ENCODE assay signal across 27 mouse cellular contexts in the genomic region with DNA sequence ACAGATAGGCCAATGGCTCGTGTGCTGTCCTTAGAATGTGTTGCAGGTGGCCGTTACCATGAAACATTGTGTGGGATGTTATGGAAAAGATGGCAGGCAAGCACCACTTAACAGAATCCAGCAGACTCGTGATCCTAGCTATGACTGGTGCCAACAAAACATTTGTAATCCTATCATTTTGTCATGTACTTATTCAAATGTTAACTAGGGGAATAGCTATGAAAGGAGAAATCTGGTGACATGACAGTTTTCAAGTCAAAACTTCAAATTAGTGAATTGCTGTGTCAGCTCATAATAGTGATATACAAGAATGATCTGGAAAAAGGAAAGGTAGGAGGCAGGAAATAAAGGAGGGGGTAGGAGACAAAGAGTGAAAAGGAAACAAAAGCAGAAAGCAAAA.
DNase-seq lines count a peak whose midpoint lies in the region; ATAC-seq lines count a peak whose summit lies in the region.
"Had no signal": no experiment of that assay in that cellular context is flagged by ENCODE, and none has a peak within 500 bp of the region (broad histone marks: within the 10 kb centered on the region; RNA-seq: fewer than 3 reads in every experiment).

No protein-coding gene starts in this region.

- H3K27me3 ChIP-seq in forebrain, embryonic 14.5 days (replicated peaks; ENCODE audit: control insufficient read depth, insufficient read depth, low read length): no peaks in the 10 kb centered on the region
- no peaks in the 10 kb centered on the region for H3K27me3 ChIP-seq in forebrain, embryonic 12.5 days
- H3K27me3 ChIP-seq: CH12.LX; embryonic facial prominence, embryonic 12.5 days; embryonic facial prominence, embryonic 15.5 days; hindbrain, embryonic 12.5 days; hindbrain, embryonic 15.5 days; intestine, embryonic 15.5 days; Patski had no signal

- H3K36me3 ChIP-seq in forebrain, embryonic 14.5 days (ENCODE audit: control insufficient read depth, insufficient read depth, low read length): no peaks in the 10 kb centered on the region
- H3K36me3 ChIP-seq in forebrain, embryonic 12.5 days (replicated peaks): no peaks in the 10 kb centered on the region
- H3K36me3 ChIP-seq: embryonic facial prominence, embryonic 12.5 days; embryonic facial prominence, embryonic 15.5 days; G1E; hindbrain, embryonic 12.5 days; hindbrain, embryonic 15.5 days; intestine, embryonic 15.5 days had no signal

- no peak overlapping the region for H3K4me2 ChIP-seq in forebrain, embryonic 14.5 days (ENCODE audit: low read length)
- no peak overlapping the region for H3K4me2 ChIP-seq in forebrain, embryonic 12.5 days
- H3K4me2 ChIP-seq: embryonic facial prominence, embryonic 12.5 days; embryonic facial prominence, embryonic 15.5 days; heart, embryonic 11.5 days; hindbrain, embryonic 12.5 days; hindbrain, embryonic 15.5 days; intestine, embryonic 15.5 days had no signal

- H3K27ac ChIP-seq in forebrain, embryonic 14.5 days (ENCODE audit: low read depth, low read length): no peak overlapping the region
- H3K27ac ChIP-seq in forebrain, embryonic 12.5 days: no peak overlapping the region
- H3K27ac ChIP-seq: embryonic facial prominence, embryonic 12.5 days; embryonic facial prominence, embryonic 15.5 days; gastrocnemius, adult 2 months; hindbrain, embryonic 12.5 days; hindbrain, embryonic 15.5 days; intestine, embryonic 15.5 days had no signal

- no peaks in the 10 kb centered on the region for H3K9me3 ChIP-seq in forebrain, embryonic 14.5 days (replicated peaks; ENCODE audit: control insufficient read depth, low read length)
- H3K9me3 ChIP-seq in forebrain, embryonic 12.5 days: no peaks in the 10 kb centered on the region
- H3K9me3 ChIP-seq: embryonic facial prominence, embryonic 12.5 days; embryonic facial prominence, embryonic 15.5 days; hindbrain, embryonic 12.5 days; hindbrain, embryonic 15.5 days; intestine, embryonic 15.5 days had no signal

- DNase-seq in forebrain, embryonic 14.5 days (ENCODE audit: low spot score): peak; percentile 67
- peak; percentile 16 to 70 for DNase-seq in layer of hippocampus, adult 18-20 months (ENCODE audit: low spot score in 2 of 2)
- DNase-seq in layer of hippocampus, postnatal 25 days (ENCODE audit: extremely low spot score in 1 of 2, low spot score in 1 of 2): no peak
- peak; percentile 16 for DNase-seq in brain, adult 2 months (ENCODE audit: low read depth, low spot score)
- peak; percentile 32 for DNase-seq in brain, embryonic 18.5 days (ENCODE audit: low read depth, low spot score)
- DNase-seq in thymus, postnatal 36 days: no peak
- no peak for DNase-seq in cerebellum, postnatal 4 days (ENCODE audit: low spot score in 2 of 2)
- DNase-seq: adrenal gland, postnatal 10 days; adrenal gland, postnatal 36 days; B cell, adult 2 months; cerebellum, adult 18-20 months; cerebellum, adult 9-10 months; cerebellum, postnatal 14 days; gastrocnemius, adult 2 months; gastrocnemius, postnatal 14 days; heart, adult 11 months; kidney, adult 11 months had no signal

- H3K9ac ChIP-seq in forebrain, embryonic 14.5 days (ENCODE audit: low read length): no peak overlapping the region
- H3K9ac ChIP-seq in forebrain, embryonic 12.5 days: no peak overlapping the region
- H3K9ac ChIP-seq: embryonic facial prominence, embryonic 12.5 days; embryonic facial prominence, embryonic 15.5 days; hindbrain, embryonic 12.5 days; hindbrain, embryonic 15.5 days; intestine, embryonic 15.5 days had no signal

- no peak overlapping the region for H3K4me3 ChIP-seq in forebrain, embryonic 14.5 days (ENCODE audit: low read depth, low read length)
- H3K4me3 ChIP-seq in forebrain, embryonic 12.5 days (replicated peaks): no peak overlapping the region
- H3K4me3 ChIP-seq: embryonic facial prominence, embryonic 12.5 days; embryonic facial prominence, embryonic 15.5 days; gastrocnemius, adult 2 months; hindbrain, embryonic 12.5 days; hindbrain, embryonic 15.5 days; intestine, embryonic 15.5 days had no signal

- ATAC-seq in forebrain, embryonic 14.5 days: peak; percentile 81
- ATAC-seq in forebrain, embryonic 12.5 days (ENCODE audit: low FRiP score): no peak
- ATAC-seq: intestine, embryonic 15.5 days; Patski had no signal

- H3K4me1 ChIP-seq in forebrain, embryonic 14.5 days (ENCODE audit: control insufficient read depth, insufficient read depth, low read length): no peaks in the 10 kb centered on the region
- no peaks in the 10 kb centered on the region for H3K4me1 ChIP-seq in forebrain, embryonic 12.5 days
- H3K4me1 ChIP-seq: embryonic facial prominence, embryonic 12.5 days; embryonic facial prominence, embryonic 15.5 days; hindbrain, embryonic 12.5 days; hindbrain, embryonic 15.5 days; intestine, embryonic 15.5 days had no signal

- WGBS in forebrain, embryonic 14.5 days: 14% methylated on average over 3 of the region's 3 CpGs
- 37% methylated on average over 3 of the region's 3 CpGs for WGBS in forebrain, embryonic 12.5 days

Comparison
In these comparisons a context has a peak if more than half of its experiments do, and no peak if none do; other contexts are left out.
1. DNase-seq: peak in forebrain, embryonic 14.5 days (single experiment), layer of hippocampus, adult 18-20 months (2 of 2), brain, adult 2 months (single experiment) and brain, embryonic 18.5 days (single experiment); none in layer of hippocampus, postnatal 25 days (0 of 2), thymus, postnatal 36 days (0 of 2) and cerebellum, postnatal 4 days (0 of 2).